Mouse (Mus musculus): ENCODE data around the gene Mast4.

GRCm38 (mm10) chr13:103225217-103225894, 108.9 kb downstream of the Mast4 start:
- no peak for TF ChIP-seq CTCF (IDR thresholded peaks at IDR 0.05; ENCODE audit: extremely low read depth, insufficient read depth, insufficient read length, insufficient replicate concordance)
- no peak for TF ChIP-seq POLR2A (IDR thresholded peaks at IDR 0.05; ENCODE audit: low read depth, low read length)

All from spleen, adult 2 months (tissue).